Mouse (Mus musculus) testis, adult 2 months (tissue): ENCODE measurements around the gene Plekhg6. TPM values are rescaled to one million over a fixed set of nuclear protein-coding genes. Genes with fewer than 3 reads are reported as not detected.

Experiments used
- H3K27ac ChIP-seq: fragments of 200-500 bp; 2 replicates; pipeline ENCODE4 v1.5.1; 2012; ENCODE audit warnings: low read depth, low read length; ENCODE audit not compliant: control insufficient read depth, insufficient read depth
- H3K27me3 ChIP-seq: fragments of 200-500 bp; 2 replicates; pipeline ENCODE4 v1.6.1; 2012; ENCODE audit warnings: mild to moderate bottlenecking, low read length, moderate library complexity; ENCODE audit not compliant: control insufficient read depth, insufficient read depth
- H3K36me3 ChIP-seq: fragments of 200-500 bp; 2 replicates; pipeline ENCODE4 v1.6.1; 2012; ENCODE audit warnings: mild to moderate bottlenecking, low read length; ENCODE audit not compliant: control insufficient read depth, insufficient read depth
- H3K4me1 ChIP-seq: fragments of 200-500 bp; 2 replicates; pipeline ENCODE4 v1.6.1; 2012; ENCODE audit warnings: low read length; ENCODE audit not compliant: control insufficient read depth, insufficient read depth
- H3K4me3 ChIP-seq: fragments of 200-500 bp; 2 replicates; pipeline ENCODE4 v1.5.1; 2012; ENCODE audit warnings: low read depth, mild to moderate bottlenecking, low read length, moderate library complexity, mixed read lengths; ENCODE audit not compliant: control insufficient read depth
- CTCF ChIP-seq: fragments of 200-500 bp; IDR thresholded peaks from 2 replicates; pipeline ENCODE4 v1.5.1; 2012; ENCODE audit warnings: low read depth, mild to moderate bottlenecking, inconsistent platforms, low read length, moderate library complexity; ENCODE audit not compliant: control insufficient read depth, insufficient read depth, insufficient replicate concordance
- POLR2A ChIP-seq: fragments of 200-500 bp; IDR thresholded peaks from 2 replicates; pipeline ENCODE4 v1.6.1; 2012; ENCODE audit warnings: low read depth, mild to moderate bottlenecking, inconsistent platforms, low read length, moderate library complexity; ENCODE audit not compliant: control insufficient read depth
- polyA plus RNA-seq: library from polyadenylated mRNA; depleted of rRNA; stranded (reverse); fragments of >200 nt; gene quantifications from 2 replicates; pipeline ENCODE4 v1.2.3, GENCODE M21; 2012

Gene Plekhg6
- polyA plus RNA-seq, 1 experiment = 0.11 TPM

DNA sequence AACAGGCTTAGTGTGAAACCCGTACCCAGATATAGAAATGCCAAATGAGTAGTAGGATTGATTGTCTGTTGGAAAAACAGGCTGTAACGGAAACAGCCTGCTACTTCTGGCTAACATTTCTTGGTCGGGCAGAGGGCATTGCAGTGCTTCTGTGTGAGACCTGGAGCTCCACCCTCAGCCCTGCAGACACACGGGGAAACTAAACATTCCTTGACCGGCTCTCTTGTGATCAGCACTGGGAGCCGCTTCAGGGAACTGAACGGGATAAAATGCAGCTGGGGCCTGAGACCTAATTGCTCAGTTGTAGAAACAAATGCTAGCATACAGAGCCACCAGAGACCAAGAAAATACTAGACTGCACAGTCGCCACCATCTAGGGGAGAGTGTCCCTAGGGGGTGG is 24.3 kb downstream of the Plekhg6 start:
- no peak overlapping the region for H3K27ac ChIP-seq
- H3K27me3 ChIP-seq = no peaks in the 10 kb centered on the region
- TF ChIP-seq CTCF = no peak
- no peak for TF ChIP-seq POLR2A
- peaks cover 16% of the 10 kb centered on the region for H3K4me1 ChIP-seq
- H3K36me3 ChIP-seq = no peaks in the 10 kb centered on the region
- H3K4me3 ChIP-seq = no peak overlapping the region

DNA sequence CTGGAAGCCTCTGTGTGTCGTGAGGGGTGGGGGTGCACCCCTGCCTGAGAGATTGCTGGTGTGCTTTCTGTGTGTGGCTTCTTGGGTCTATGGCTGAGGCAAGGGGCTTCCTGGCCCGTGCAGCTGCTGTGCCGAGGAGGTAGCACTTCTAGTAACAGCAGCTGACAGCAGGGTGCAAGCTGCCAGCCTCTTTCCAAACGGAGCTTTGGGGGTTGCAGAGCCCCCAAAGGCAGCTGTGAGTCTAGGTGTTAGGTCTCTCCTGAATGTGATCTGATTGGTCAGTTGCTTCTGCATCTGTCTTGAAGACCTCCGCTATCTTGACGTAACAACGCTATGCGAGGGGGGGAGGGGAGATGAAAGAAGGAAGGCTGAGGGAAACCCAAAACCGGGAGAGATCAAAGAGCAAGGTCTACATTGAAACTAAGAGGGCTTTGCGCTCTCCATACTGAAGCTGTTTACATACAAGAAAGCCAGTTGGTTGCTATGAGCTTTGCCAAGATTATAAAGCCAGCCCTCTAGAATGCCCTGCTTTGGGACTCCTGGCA is 25.3 kb downstream of the Plekhg6 start:
- Histone ChIP-seq H3K27ac (no peak overlapping the region), H3K36me3 (no peaks in the 10 kb centered on the region), H3K4me3 (no peak overlapping the region), H3K4me1 (peaks cover 20% of the 10 kb centered on the region), H3K27me3 (no peaks in the 10 kb centered on the region)
- TF ChIP-seq CTCF (no peak), POLR2A (no peak)

DNA sequence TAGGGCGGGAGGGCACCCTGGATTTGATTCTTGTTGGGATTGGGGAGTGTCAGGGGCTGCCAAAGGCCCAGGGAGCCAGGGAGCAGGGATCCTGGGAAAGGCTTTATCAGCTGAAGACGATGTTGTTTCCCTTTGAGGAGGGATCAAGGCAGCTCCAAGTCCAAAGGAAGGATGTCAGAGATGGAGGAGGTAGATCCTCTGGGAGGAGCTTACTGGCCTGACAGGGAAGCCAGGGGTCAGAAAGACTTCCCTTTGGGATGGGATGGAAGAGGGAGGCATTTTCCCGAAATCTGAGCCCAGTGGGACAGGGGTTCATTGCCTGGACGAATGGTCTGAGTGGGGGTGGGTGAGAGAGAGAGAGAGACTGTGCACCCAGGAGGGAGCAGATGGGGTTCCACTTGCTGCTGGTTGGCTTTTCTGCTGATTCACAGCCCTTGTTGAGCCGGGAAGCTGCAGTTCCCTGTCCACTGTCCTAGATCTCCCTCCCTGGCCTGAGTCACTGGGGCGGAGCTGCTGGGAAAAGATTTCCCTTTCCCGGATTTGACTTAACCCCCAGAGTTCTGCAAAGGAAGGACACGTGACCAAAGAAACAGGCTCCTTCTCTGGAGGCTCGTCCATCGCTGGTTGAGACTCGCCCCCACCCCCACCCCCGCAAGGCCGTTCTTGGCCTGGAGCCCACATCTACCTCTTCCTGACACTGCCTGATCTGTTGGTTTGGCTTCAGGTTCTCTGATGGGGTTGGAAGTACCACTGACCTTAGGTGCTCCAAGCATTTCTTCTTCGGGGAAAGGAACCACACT is 26.0 kb downstream of the Plekhg6 start:
- peak overlapping the region; percentile 73 for H3K27ac ChIP-seq
- no peaks in the 10 kb centered on the region for H3K27me3 ChIP-seq
- no peak overlapping the region for H3K4me3 ChIP-seq
- no peaks in the 10 kb centered on the region for H3K36me3 ChIP-seq
- no peak for TF ChIP-seq POLR2A
- no peak for TF ChIP-seq CTCF
- H3K4me1 ChIP-seq = peaks cover 27% of the 10 kb centered on the region

DNA sequence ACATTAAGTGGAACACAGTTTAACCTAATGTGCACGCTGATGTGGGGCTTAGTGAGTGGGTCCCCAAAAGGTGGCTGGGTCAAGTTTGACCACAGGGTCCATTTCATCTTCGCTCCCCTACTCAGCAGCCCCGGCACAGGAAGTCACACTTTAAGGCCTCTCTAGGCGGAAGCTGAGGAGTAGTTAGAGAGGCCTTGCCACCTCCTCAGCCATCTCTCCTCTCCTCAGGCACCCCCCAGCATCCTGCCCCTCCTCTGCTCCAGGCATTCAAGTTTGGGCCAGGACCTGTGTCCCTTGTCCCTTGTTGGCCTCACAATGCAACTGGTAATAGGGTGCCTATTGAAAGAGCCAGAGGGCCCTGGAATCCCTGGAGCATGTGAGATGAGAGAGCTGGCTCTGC is 26.9 kb downstream of the Plekhg6 start:
- Histone ChIP-seq H3K4me3 (no peak overlapping the region), H3K36me3 (no peaks in the 10 kb centered on the region), H3K27ac (peak overlapping the region; percentile 28; the same call in 1 of the 2 replicates), H3K4me1 (peaks cover 35% of the 10 kb centered on the region), H3K27me3 (no peaks in the 10 kb centered on the region)
- TF ChIP-seq POLR2A = no peak
- no peak for TF ChIP-seq CTCF

DNA sequence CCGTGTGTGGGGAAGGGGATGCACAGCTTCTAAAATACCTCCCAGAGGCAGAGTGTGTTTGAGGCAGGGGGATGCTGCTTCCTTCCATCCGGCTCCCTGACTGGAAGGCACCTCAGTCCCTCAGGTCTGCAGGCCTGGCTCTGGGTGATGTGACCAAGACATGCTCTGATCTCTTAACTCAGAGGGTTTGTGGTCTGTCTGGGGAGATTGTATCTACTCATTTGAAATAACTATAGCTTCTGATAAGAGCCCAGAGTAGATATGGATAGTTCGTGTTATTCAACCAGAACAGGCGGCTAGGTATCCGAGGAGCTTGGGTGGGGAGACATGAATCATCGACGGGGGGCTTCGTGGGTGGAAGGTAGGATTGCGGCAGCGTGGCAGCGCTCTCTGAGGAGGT is 27.4 kb downstream of the Plekhg6 start:
- H3K36me3 ChIP-seq = no peaks in the 10 kb centered on the region
- H3K4me3 ChIP-seq = no peak overlapping the region
- H3K4me1 ChIP-seq = peaks cover 36% of the 10 kb centered on the region
- no peaks in the 10 kb centered on the region for H3K27me3 ChIP-seq
- TF ChIP-seq CTCF = no peak
- no peak for TF ChIP-seq POLR2A
- no peak overlapping the region for H3K27ac ChIP-seq

DNA sequence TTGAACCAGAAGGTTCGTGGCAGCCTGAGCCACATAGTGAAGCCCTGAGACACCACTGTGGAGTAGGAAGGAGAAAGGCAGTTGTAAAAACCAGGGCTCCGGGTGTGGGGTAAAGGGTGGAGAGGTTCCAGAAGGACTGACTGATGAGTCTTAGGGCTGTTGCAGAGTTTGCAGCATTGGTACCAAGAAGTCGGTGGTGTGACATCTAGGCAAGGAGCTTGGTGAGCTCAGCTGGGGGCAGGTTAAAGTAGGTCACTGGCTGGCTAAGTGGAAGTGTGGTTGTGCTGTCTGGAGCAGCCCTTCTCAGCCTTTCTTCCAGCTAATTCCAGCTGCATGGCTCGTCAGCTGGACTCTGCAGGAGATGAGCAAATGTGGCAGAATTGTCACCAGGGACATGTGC is 27.8 kb downstream of the Plekhg6 start:
- H3K36me3 ChIP-seq = no peaks in the 10 kb centered on the region
- no peak overlapping the region; the same call in 1 of the 2 replicates for H3K27ac ChIP-seq
- TF ChIP-seq CTCF (no peak), POLR2A (no peak)
- no peak overlapping the region for H3K4me3 ChIP-seq
- H3K27me3 ChIP-seq = no peaks in the 10 kb centered on the region
- peaks cover 36% of the 10 kb centered on the region for H3K4me1 ChIP-seq

DNA sequence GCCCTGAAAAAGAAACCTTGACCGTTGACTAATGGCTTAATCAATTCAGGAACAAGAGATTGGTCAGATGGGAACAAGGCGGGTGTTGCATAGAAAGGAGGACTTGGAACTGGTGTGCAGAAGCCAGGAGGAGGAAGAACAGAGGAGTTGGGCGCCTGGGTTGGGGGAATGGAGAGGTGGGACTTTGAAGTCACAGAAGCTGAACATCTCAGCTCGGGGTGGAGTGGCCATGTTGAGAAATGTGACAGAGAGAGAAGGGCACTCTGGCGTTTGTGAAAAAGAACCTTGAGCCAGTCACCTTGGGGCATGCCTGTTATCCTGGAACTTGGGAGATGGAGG is 28.6 kb downstream of the Plekhg6 start:
- Histone ChIP-seq H3K36me3 (no peaks in the 10 kb centered on the region), H3K4me3 (no peak overlapping the region), H3K4me1 (peaks cover 36% of the 10 kb centered on the region), H3K27me3 (no peaks in the 10 kb centered on the region), H3K27ac (peak overlapping the region; percentile 33; the same call in 1 of the 2 replicates)
- TF ChIP-seq CTCF = no peak
- TF ChIP-seq POLR2A = no peak
